In the genomic region with DNA sequence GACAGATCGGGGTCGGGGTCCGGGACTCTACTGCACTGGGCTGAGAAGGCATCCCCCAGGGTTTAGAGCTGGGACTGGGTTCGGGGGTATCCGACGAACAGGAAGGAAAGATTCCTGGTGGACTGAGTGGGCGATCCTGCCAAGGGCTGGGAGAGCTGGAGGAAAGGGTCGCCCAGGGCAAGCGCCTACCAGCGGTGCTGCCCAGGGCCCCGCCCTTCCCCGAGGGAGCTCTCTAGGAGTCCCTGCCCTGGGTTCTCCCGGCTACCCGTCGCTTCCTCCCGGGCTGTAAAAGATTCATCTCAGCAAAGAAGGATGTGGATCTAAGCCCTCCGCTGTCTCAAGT, we compare ENCODE assay signal across 8 mouse cellular contexts. TPM values are rescaled to one million over a fixed set of nuclear protein-coding genes. Genes with fewer than 3 reads are reported as not detected.
DNase-seq lines count a peak whose midpoint lies in the region; ATAC-seq lines count a peak whose summit lies in the region.

No protein-coding gene starts in this region.

- H3K4me1 ChIP-seq in megakaryocyte, embryonic 14.5 days, result peaks cover 23% of the 10 kb centered on the region
- no peaks in the 10 kb centered on the region; the same call in 1 of the 2 replicates for H3K4me1 ChIP-seq in embryonic facial prominence, embryonic 11.5 days (ENCODE audit: control insufficient read depth, insufficient read depth, low read length)
- peaks cover 79% of the 10 kb centered on the region for H3K4me1 ChIP-seq in hindbrain, embryonic 10.5 days (replicated peaks)
- peaks cover 14% of the 10 kb centered on the region for H3K4me1 ChIP-seq in liver, embryonic 15.5 days (replicated peaks)

- peak; percentile 60 for DNase-seq in embryonic facial prominence, embryonic 11.5 days (ENCODE audit: low spot score)
- no peak for DNase-seq in hindbrain, embryonic 10.5 days (ENCODE audit: low spot score)
- DNase-seq in retina, postnatal 1 day, result peak; percentile 56
- no peak for DNase-seq in left cerebral cortex, adult 11 months (ENCODE audit: low spot score)

- H3K9ac ChIP-seq in embryonic facial prominence, embryonic 11.5 days (replicated peaks; ENCODE audit: low read length), result peak overlapping the region; percentile 96
- H3K9ac ChIP-seq in liver, embryonic 15.5 days, result no peak overlapping the region

- no peak for ATAC-seq in megakaryocyte, adult 5-6 weeks (ENCODE audit: poor library complexity, severe bottlenecking)
- ATAC-seq in embryonic facial prominence, embryonic 11.5 days (replicated peaks; ENCODE audit: insufficient number of reproducible peaks, low FRiP score, low TSS enrichment, low read depth), result peak; percentile 42; the same call in 1 of the 2 replicates
- peak; percentile 49; the same call in 1 of the 2 replicates for ATAC-seq in liver, embryonic 15.5 days (ENCODE audit: insufficient read depth)
- ATAC-seq in erythroid progenitor cell, adult 5-6 weeks (replicated peaks; ENCODE audit: low FRiP score, poor library complexity, severe bottlenecking), result no peak

- H3K27me3 ChIP-seq in megakaryocyte, embryonic 14.5 days (replicated peaks), result peaks cover 90% of the 10 kb centered on the region
- no peaks in the 10 kb centered on the region; the same call in 1 of the 2 replicates for H3K27me3 ChIP-seq in embryonic facial prominence, embryonic 11.5 days (ENCODE audit: control insufficient read depth, insufficient read depth, low read length)
- no peaks in the 10 kb centered on the region for H3K27me3 ChIP-seq in hindbrain, embryonic 10.5 days (ENCODE audit: insufficient read depth, poor library complexity, severe bottlenecking)
- H3K27me3 ChIP-seq in liver, embryonic 15.5 days, result peaks cover 79% of the 10 kb centered on the region

- no peaks in the 10 kb centered on the region for H3K36me3 ChIP-seq in megakaryocyte, embryonic 14.5 days (replicated peaks; ENCODE audit: low read length)
- peaks cover 1% of the 10 kb centered on the region; the same call in 1 of the 2 replicates for H3K36me3 ChIP-seq in embryonic facial prominence, embryonic 11.5 days (replicated peaks; ENCODE audit: control insufficient read depth, insufficient read depth, low read depth, low read length)
- peaks cover 46% of the 10 kb centered on the region for H3K36me3 ChIP-seq in hindbrain, embryonic 10.5 days
- no peaks in the 10 kb centered on the region for H3K36me3 ChIP-seq in liver, embryonic 15.5 days (replicated peaks)

- peak overlapping the region; percentile 88 for H3K4me2 ChIP-seq in embryonic facial prominence, embryonic 11.5 days (ENCODE audit: low read depth, low read length)
- H3K4me2 ChIP-seq in liver, embryonic 15.5 days, result peak overlapping the region; percentile 80

- peak overlapping the region; percentile 90 for H3K4me3 ChIP-seq in megakaryocyte, embryonic 14.5 days (replicated peaks)
- peak overlapping the region; percentile 90 for H3K4me3 ChIP-seq in embryonic facial prominence, embryonic 11.5 days (ENCODE audit: low read depth, low read length)
- H3K4me3 ChIP-seq in hindbrain, embryonic 10.5 days, result peak overlapping the region; percentile 77
- peak overlapping the region; percentile 56 for H3K4me3 ChIP-seq in liver, embryonic 15.5 days (replicated peaks)

- H3K27ac ChIP-seq in embryonic facial prominence, embryonic 11.5 days (replicated peaks; ENCODE audit: low read depth, low read length), result peak overlapping the region; percentile 92
- H3K27ac ChIP-seq in hindbrain, embryonic 10.5 days, result peak overlapping the region; percentile 98
- no peak overlapping the region for H3K27ac ChIP-seq in liver, embryonic 15.5 days (replicated peaks)

- H3K9me3 ChIP-seq in megakaryocyte, embryonic 14.5 days, result no peaks in the 10 kb centered on the region
- H3K9me3 ChIP-seq in embryonic facial prominence, embryonic 11.5 days (replicated peaks; ENCODE audit: control insufficient read depth, low read length), result no peaks in the 10 kb centered on the region
- no peaks in the 10 kb centered on the region for H3K9me3 ChIP-seq in hindbrain, embryonic 10.5 days
- H3K9me3 ChIP-seq in liver, embryonic 15.5 days (replicated peaks), result no peaks in the 10 kb centered on the region

- 0% methylated on average over 16 of the region's 17 CpGs for WGBS in embryonic facial prominence, embryonic 11.5 days
- 0% methylated on average over 17 of the region's 17 CpGs for WGBS in hindbrain, embryonic 10.5 days
- under 1% methylated on average over 17 of the region's 17 CpGs for WGBS in liver, embryonic 15.5 days (ENCODE audit: insufficient replicate concordance)

RNA-seq across cellular contexts. Expression of a gene that starts 1.0 kb away (rescaled TPM):
- not detected in 2 replicates for polyA plus RNA-seq in megakaryocyte, embryonic 14.5 days (2012; ENCODE audit: insufficient read depth, low replicate concordance)
- total RNA-seq in megakaryocyte, adult 5-6 weeks (2015), result not detected in 2 replicates
- total RNA-seq in megakaryocyte, adult 5-6 weeks (2017), result not detected in 2 replicates
- polyA plus RNA-seq in embryonic facial prominence, embryonic 11.5 days (2014; fragmentation: Nextera tagmentation; extraction: Ambion mirVana), result 17.0 and 18.7 TPM in 2 replicates
- polyA plus RNA-seq in hindbrain, embryonic 10.5 days (2016; fragmentation: Nextera tagmentation; extraction: Ambion mirVana), result 218 and 357 TPM in 2 replicates
- 0.07 and 0.08 TPM in 2 replicates for polyA plus RNA-seq in liver, embryonic 15.5 days (2015; fragmentation: Nextera tagmentation; extraction: Ambion mirVana)
- not detected in 2 replicates for total RNA-seq in erythroid progenitor cell, adult 5-6 weeks (2015; ENCODE audit: low replicate concordance)
- not detected in 2 replicates for total RNA-seq in erythroid progenitor cell, adult 5-6 weeks (2017; ENCODE audit: low replicate concordance)

RNA-seq across cellular contexts. Expression of a gene that starts 40.7 kb away (rescaled TPM):
- 0.08 TPM in 1 of 2 replicates, not detected in the other for polyA plus RNA-seq in megakaryocyte, embryonic 14.5 days (2012; ENCODE audit: insufficient read depth, low replicate concordance)
- total RNA-seq in megakaryocyte, adult 5-6 weeks (2015), result 0.05 and 0.09 TPM in 2 replicates
- not detected in 2 replicates for total RNA-seq in megakaryocyte, adult 5-6 weeks (2017)
- polyA plus RNA-seq in embryonic facial prominence, embryonic 11.5 days (2014; fragmentation: Nextera tagmentation; extraction: Ambion mirVana), result 11.8 and 12.4 TPM in 2 replicates
- 8.3 and 10.4 TPM in 2 replicates for polyA plus RNA-seq in hindbrain, embryonic 10.5 days (2016; fragmentation: Nextera tagmentation; extraction: Ambion mirVana)
- 6.3 and 8.1 TPM in 2 replicates for polyA plus RNA-seq in liver, embryonic 15.5 days (2015; fragmentation: Nextera tagmentation; extraction: Ambion mirVana)
- total RNA-seq in erythroid progenitor cell, adult 5-6 weeks (2015; ENCODE audit: low replicate concordance), result not detected in 2 replicates
- not detected in 2 replicates for total RNA-seq in erythroid progenitor cell, adult 5-6 weeks (2017; ENCODE audit: low replicate concordance)

RNA-seq across cellular contexts. Expression of a gene that starts 53.2 kb away (rescaled TPM):
- polyA plus RNA-seq in megakaryocyte, embryonic 14.5 days (2012; ENCODE audit: insufficient read depth, low replicate concordance), result 2.6 and 3.6 TPM in 2 replicates
- total RNA-seq in megakaryocyte, adult 5-6 weeks (2015), result 0.80 and 1.3 TPM in 2 replicates
- 0.95 and 0.98 TPM in 2 replicates for total RNA-seq in megakaryocyte, adult 5-6 weeks (2017)
- polyA plus RNA-seq in embryonic facial prominence, embryonic 11.5 days (2014; fragmentation: Nextera tagmentation; extraction: Ambion mirVana), result 4.9 and 5.7 TPM in 2 replicates
- polyA plus RNA-seq in hindbrain, embryonic 10.5 days (2016; fragmentation: Nextera tagmentation; extraction: Ambion mirVana), result 7.7 and 8.0 TPM in 2 replicates
- polyA plus RNA-seq in liver, embryonic 15.5 days (2015; fragmentation: Nextera tagmentation; extraction: Ambion mirVana), result 9.5 and 10.2 TPM in 2 replicates
- 17.7 and 28.5 TPM in 2 replicates for total RNA-seq in erythroid progenitor cell, adult 5-6 weeks (2015; ENCODE audit: low replicate concordance)
- total RNA-seq in erythroid progenitor cell, adult 5-6 weeks (2017; ENCODE audit: low replicate concordance), result 13.7 and 15.2 TPM in 2 replicates

Comparison
In these comparisons a context has a peak if more than half of its experiments do, and no peak if none do; other contexts are left out.
1. ATAC-seq: peak in embryonic facial prominence, embryonic 11.5 days (single experiment) and liver, embryonic 15.5 days (single experiment); none in megakaryocyte, adult 5-6 weeks (single experiment) and erythroid progenitor cell, adult 5-6 weeks (single experiment).
2. DNase-seq: peak in embryonic facial prominence, embryonic 11.5 days (single experiment) and retina, postnatal 1 day (single experiment); none in hindbrain, embryonic 10.5 days (single experiment) and left cerebral cortex, adult 11 months (single experiment).
3. RNA of a gene that starts 1.0 kb away (polyA plus RNA-seq): 218 to 357 TPM in hindbrain, embryonic 10.5 days and 17.0 to 18.7 TPM in embryonic facial prominence, embryonic 11.5 days; 0.07 to 0.08 TPM in liver, embryonic 15.5 days and not detected in megakaryocyte, embryonic 14.5 days; every median in the first group is over 10 times any median in the second.
4. Peak in every context shown above with its lines, with median percentiles within 50 percentile points of each other: H3K4me3 ChIP-seq.